Mouse (Mus musculus) common myeloid progenitor, adult 5-6 weeks (primary cell): ENCODE measurements at regions not wholly inside any gene's neighbourhood (a gene's known extent, or its start where the extent isn't known, plus 50 kb on each side); places are given as distances from the start of the nearest gene placed in this dataset.

Source experiments
- ATAC-seq: replicated peaks from 2 replicates; pipeline ENCODE4 v1.8.0; 2016; ENCODE audit warnings: low read depth, mild to moderate bottlenecking, moderate TSS enrichment, inconsistent platforms; ENCODE audit not compliant: poor library complexity, severe bottlenecking

DNA sequence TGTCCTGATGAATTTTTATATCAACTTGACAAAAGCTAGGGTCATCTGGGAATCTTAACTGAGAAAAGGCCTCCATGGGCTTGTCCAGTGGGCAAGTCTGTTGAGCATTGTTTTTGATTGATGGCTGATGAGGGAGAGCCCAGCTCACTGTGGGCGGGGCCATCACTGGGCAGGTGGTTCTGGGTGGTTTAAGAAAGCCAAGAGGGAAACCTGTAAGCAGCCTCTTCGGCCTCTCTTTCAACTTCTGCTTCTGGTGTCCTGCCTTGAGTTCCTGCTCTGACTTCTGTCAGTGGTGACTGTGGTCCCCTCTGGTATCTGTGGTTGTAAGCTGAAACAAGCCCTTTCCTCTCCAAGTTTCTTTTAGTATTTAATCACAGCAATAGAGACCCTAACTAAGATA, 102.6 kb downstream of the 1700001O22Rik start:
- ATAC-seq: no peak

DNA sequence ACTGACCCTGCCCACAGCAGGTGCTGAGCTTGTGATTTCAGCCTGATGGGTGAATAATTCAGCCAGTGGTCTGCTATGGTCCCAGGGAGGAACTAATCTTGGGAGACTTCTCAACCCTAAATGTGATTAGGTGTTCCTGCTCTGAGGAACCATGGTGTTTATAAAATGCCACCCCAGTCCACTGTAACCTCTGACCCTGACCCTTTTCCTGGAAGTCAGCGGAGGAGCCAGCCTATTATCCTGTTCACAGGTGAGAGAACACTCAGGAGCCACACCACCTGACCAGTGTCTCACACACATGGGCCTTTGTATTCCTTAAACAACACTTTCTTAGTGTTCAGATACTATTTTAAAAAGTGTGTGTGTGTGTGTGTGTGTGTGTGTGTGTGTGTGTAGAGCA, 103.0 kb downstream of the 1700001O22Rik start:
- no peak for ATAC-seq

DNA sequence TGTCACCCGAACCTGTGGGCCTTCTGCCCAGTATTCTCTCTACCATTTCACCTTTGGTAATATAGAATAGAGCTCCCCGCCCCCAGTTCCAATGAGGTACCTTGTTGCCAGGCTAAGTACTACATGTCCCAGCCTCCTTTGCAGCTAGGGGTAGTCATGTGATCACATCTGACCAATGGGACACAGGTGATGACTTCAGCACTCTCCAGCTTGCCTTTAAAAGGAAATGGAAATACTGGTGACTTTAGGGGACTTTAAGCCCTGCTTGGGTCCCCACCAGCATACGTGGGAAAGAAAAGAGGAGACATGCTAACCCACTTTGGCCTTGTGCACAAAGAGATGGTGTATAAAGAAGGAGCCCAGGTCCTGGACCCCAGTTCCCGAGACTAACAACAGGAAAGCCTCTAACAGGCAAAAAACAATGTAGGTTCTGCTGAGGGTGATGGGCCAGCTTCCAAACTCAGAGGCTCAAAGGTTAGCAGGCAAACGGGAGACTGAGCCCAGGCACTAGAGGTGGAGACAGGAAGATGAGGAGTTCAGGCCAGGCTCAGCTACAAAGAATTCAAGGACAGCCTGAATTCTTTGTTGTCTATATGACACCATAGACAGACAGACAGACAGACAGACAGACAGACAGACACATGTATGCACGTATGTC, 103.5 kb downstream of the 1700001O22Rik start:
- peak; percentile 96 for ATAC-seq

DNA sequence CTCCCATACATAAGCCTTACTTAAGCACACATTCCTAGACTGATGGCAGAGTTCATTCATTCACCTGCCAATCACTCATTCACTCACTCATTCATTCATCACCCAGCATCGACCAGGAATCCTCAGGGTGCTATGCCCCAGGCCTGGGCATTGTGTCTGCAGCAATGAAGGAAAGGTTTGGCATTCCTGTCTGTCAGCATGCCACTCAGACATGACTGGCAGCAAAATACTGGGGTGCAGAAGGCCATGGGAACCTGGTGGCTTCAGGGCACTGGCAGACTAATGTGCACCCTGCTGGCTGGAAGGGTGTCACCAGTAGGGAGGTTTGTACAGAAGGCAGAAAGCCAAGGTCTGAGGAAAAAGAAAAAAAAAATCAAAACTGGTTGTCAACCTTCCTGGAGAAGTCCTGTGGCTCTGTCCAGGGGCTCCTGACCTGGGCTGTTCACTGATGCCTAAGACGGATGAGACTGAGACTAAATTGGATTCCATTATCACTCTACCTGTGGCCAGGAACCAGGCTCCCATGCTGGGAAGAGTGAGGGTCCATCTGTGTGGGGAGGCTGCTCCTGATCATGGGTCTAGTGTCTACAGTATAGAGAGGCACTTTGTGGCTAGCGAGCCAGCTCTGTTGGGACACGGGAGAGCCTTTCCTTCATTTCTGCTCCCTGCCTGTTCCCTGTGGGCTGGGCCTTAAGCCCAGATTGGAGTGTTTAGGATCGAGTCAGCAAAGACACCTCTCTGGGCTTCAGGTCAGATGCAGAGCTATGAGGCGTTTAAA, 104.1 kb downstream of the Cstad start:
- ATAC-seq: no peak

DNA sequence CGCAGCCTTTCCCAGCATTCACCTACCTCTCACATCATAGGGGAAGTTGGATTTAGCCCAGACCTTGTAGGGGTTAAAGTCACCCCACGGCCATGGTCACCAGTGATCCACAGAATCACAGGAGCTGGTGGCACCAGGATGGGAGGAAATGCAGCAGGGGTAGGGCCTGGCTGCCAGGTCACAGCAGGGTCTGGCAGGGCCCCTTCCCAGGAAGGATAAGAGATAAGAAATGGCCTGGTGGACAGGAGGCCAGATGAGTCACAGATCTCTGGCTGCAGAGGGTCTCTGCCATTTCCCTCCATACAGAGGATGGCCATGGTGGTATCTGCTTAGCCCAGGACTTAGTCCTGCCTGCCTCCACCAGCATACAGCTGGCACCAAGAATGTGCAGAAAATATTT, 103.0 kb downstream of the Cstad start:
- no peak for ATAC-seq

DNA sequence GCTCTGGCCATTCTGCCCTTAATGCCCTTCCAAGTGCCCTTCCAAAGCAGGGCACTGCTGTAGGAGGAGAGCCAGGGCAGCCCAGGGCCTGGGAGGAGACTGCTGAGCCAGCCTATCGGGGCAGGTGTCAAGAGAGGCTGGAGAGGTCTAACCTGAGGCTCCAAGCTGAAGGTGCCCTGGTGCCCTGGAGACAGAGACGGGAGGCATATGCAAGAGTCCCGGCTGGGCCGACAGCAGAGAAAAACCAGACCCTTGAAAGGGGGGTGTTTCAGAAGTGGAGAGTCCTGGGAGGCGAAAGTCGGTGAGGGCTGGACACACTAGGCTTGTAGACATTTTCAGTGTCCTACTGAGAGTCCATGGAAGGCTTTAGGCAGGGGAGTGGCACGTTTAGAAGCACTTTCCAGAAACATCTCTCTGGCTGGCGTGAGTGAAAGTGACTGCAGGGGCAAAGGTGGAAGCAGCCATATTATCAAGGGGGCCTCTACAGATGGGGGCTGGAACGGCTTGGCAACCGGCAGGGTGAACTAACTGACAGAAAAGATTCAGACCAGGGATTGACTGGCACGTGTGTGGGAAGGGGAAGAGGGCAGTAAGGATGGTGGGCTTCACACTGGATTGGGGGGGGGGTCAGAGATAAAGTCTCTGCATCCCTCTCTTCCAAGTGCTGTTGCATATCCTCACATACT, 101.1 kb downstream of the Cstad start:
- no peak for ATAC-seq

DNA sequence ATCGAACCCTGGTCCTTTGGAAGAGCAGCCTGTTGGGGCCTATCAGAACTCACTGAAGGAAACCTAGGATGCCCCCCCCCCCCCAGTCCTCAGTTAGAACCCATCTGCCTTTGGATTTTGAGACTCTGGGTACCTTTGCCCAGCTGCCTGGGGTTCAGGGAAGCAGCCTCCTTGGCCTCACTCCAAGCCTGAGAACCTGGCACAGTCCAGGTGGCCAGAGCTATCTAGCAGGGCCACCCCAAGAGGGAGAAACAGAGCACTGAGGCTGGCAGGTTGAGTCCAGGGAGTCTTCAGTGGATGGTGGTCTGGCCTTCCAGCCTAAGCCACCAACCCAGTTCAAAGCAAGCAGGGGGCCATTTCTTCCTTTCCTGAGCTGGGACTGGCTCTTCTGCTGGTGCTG, 100.2 kb downstream of the Cstad start:
- no peak for ATAC-seq

DNA sequence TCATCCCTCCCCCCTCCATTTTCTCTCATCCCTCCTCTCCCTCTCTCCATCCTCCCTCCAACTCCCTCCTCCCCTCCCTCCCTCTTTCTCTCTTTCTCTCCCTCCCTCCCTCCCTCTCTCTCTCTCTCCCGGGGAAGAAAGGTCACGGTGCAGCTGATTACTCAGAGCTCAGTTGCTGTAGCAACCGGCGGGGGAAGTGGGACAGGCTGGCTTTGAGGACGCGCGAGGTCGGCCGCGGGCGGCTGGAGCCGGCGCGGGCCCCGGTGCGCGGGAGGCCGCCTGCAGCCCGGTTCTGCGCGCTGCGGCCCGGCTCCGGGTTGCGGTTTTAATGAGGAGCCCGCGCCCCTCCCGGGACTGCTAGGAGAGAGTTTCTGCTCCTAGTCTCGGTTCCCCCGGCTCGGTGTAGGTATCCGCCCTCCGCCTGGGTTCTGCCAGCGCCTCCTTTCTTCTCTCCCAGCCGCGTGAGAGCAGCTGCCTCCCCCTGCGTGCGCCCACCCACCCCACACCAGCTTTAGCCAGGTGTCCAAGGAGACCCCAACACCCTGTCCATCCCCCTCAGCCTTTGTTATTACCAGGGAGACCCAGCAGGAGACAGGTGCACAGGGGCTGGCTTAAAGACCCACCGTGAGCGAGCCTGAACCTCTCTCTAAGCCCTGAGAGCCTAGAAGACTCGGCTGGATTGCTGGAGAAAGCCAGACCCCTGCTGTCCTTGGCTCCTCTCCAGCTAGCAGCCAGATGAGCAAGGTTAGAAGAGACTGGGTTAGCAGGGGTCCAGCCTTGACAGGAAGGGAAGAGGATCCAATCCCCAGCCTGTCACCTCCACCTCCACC, 98.6 kb downstream of the Cstad start:
- ATAC-seq: no peak; the same call in 1 of the 2 replicates

DNA sequence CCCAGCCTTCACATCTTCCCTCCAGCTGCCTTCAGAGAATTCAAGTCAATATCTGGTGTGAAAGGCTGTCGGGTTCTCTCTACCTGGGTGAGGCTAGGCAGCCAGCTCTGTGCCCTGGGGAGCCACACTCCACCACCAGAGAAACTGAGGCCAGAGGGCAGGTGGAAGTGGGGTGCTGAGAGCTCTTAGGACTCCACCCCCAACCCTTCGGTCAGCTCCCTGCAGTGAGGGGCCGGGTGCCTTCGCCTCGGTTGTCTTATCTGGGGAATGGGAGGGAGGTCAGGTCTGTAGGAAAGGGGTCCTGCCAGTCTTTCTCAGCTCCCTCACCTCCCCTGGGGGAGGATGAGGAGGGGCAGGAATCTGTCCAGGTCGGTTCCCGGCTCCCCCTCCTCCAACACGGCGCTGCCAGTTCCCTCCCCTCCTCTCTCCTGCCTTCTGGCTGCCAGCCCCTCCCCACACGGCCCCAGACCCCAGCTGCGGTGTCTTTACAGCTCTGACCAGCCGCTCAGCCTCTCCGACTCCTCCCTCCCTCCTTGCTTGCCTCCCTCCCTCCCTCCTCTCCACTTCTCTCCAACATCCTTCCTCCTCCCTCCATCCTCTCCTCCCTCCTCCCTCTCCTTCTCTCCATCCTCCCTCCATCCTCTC, 97.8 kb downstream of the Cstad start:
- no peak for ATAC-seq

DNA sequence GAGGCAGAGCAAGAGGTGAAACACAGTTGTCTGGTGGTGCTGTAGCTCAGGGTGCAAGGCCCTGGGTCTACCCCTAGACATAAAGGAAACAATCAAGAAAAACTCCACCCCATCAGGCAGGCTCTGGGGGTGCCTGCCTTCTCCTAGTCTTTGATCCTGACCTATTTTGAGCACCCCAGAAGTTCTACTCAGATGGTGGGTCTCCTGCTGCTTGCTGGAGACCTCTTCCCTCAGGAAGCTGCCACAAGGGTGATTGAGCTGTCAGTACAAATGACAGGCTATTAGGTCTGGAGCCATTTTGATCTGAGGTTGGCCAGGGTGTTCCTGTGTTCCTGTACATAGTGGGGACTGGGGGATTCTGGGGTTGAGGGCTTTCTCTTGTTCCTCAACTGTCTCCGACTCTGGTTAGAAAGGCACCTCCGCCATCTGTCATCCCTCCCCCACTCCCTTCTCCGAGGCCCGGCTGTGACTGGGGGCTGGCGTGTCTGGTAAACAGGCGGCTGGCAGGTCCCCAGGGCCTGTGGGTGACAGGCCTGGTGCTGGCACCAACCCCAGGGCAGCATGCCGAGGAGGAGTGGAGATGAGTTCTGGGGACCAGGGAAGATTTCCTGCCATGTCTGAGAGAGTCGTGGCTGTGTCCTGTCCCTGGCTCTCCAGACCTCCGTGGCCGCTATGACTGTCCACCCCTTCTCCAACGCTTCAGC, 97.2 kb downstream of the Cstad start:
- ATAC-seq: no peak

DNA sequence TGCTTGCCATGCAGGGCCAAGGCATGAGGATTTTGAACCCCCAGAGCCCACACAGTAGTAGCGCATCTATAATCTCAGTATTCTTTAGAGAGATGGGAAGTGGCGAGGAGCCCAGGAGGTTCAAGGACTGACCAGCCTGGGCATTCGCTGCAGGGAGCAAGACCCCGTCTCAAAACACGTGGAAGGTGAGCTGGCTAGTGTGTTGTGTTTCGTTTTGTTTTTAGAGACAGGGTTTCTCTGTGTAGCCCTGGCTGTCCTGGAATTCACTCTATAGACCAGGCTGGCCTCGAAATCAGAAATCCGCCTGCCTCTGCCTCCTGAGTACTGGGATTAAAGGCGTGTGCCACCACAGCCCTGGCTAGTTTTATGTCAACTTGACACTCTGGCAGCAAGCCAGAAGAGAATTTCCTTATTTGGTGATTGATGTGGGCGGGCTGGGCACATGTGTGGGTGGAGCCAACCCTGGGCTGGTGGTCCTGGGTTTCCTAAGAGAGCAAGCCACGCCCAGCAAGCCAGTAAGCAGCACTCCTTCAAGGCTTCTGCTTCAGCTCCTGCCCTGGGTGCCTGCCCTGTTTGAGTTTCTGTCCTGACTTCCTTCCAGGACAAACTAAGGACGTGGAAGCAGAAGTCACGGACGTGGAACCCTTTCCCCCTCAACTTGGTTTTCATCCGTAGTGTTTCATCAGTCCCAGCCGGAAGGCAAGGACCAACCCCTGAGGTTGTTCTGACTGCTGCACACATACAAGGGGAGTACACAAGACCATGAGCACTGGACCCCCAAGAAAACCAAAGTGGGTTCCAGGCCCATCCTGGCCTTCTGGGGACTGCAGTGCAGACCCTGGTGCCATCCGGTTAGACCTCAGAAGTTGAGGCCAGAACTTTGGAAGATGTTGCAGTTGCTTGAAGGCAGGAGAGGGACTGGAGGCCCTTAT, 96.4 kb downstream of the Cstad start:
- ATAC-seq: no peak

DNA sequence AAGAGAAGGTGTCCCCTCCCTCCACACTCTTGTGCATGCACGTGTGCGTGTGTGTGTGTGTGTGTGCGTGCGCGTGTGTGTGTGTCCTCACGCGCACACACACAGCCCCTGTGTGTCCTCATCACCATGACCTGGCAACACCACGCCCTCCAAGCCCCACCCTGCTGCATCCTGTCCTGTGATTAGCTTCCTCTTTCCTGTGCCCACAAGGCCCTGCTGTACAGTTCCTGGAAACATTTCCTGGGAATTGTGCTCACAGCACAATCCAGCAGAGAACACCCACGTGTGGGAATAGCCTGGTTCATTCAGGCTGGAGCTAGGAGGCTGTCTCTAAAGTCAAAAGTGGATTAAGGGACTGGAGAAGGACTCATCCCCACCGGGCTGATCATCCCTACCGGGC, 95.5 kb downstream of the Cstad start:
- ATAC-seq: peak; percentile 74

DNA sequence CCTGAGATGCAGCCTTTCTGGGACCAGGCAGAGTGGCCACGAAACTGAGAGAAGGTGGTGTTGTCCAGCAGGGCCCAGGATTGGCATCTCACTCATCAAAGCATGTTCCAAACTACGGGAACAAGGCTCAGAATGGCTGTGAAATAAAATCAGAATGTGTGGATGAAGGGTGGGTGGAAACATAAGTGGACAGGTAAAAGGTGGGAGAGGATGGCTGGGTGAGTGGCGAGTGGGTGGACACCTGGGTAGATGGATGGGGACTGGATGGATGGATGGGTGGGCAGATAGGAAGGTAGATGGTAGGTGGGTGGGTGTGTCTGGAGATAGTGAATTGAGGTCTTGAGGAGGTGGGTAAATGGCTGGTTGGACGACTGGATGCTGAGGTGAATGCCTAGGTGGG, 93.6 kb downstream of the Cstad start:
- no peak for ATAC-seq

DNA sequence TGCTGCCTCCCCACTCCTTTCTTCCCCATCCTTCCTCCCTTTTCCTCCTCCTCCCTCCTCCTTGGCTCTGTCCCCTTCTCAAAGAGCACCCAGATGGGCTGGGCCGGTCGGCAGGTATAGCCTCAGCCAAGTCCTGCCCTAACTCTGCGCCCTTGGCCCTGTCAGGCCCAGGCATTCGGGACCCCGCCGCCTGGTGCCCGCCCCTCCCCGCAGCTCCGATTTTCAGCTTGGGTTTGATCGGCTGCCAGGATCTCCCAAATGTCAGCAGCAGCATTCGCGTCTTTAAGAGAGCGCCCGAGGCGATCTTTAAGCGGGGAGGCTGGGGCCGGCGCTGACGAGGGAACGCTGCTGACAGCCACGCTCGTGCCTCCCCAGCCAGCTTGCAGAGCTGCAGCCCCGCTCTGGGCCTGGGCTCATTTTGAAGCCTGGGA, 92.3 kb downstream of the Cstad start:
- no peak for ATAC-seq

DNA sequence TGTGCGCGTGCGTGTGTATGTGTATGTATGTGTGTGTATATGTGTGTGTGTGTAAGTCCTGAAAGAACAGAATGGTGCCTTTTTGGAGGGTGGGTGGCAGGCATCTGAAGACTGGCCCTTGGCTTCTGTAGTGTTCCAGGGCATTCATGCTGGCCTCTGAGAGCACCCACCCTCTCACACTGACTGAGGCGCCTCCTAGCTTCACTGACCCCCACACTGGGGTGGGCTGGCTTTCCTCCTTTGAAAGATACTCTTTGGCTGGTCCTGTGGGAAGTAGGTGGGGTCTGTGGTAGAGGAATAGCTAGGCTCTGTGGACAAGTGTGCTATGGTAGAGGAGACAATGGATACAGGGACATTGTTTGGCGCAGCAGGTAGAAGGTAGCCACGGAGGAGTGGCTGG, 91.5 kb downstream of the Cstad start:
- no peak for ATAC-seq

DNA sequence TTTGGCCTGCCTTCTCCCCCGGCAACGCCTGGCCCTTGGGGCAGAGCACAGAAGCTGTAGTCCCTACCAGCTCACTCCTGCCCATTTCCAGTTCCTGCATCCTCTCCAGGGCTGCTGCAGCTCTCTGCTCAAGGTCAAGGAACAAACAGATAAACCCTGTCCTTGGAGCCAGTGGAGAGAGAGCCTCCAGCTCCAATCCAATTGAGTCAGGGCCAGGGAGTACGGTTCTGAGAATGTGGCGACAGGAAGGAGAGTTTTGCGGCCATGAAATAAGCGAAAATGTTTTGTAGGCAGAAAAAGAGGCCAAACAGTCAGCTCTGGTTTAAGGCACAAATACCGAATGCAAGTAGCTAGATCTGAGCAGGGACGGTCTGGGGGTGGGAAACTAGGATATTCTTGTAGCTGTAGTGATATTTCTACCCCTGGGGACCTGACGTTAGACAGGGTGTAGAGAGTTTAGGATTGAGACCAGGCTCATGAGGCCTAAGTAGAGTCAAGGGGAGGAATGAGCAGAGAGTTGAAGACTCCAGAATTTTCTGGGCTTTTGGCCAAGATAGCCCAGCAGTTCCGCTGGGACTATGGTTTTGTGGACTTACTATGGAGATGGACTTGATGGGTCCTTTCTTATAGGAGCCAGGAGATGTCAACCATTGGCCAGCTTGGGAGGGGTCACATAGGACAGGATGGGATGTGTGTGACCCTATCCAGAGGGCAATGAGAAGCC, 90.5 kb downstream of the Cstad start:
- ATAC-seq: no peak

DNA sequence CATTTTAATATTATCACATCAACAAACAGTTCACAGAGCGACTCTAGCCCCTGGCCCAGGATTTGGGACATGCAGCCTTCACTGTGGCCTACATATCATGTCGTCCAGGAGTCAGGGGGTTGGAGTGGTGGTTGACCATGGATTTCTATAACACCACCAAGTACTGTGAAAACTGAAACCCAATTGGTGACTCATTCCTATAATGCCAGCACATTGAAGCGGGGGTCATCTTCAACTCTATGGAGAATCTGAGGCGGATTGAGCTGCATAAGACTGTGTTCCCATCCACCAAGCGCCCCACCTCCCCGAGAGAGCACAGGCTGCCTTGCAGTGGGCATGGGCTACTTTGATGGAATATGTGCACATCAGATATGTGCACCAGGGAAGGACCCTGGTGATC, 89.6 kb downstream of the Cstad start:
- no peak for ATAC-seq
